Mouse (Mus musculus) ovary, adult 10 weeks (tissue): ENCODE data around the gene Glrb. TPM values are rescaled to one million over a fixed set of nuclear protein-coding genes. Genes with fewer than 3 reads are reported as not detected.

ENCODE experiments used
- polyA plus RNA-seq: library from polyadenylated mRNA; stranded (reverse); fragments of 350-450 nt; fragmentation: Illumina TruSeq; extraction: RNeasy Lipid Tissue Mini Kit (QIAGEN cat#74804); gene quantifications from one replicate; pipeline ENCODE4 v1.2.3, GENCODE M21; 2014

Glrb gene
- polyA plus RNA-seq, result 10.4 TPM

DNA sequence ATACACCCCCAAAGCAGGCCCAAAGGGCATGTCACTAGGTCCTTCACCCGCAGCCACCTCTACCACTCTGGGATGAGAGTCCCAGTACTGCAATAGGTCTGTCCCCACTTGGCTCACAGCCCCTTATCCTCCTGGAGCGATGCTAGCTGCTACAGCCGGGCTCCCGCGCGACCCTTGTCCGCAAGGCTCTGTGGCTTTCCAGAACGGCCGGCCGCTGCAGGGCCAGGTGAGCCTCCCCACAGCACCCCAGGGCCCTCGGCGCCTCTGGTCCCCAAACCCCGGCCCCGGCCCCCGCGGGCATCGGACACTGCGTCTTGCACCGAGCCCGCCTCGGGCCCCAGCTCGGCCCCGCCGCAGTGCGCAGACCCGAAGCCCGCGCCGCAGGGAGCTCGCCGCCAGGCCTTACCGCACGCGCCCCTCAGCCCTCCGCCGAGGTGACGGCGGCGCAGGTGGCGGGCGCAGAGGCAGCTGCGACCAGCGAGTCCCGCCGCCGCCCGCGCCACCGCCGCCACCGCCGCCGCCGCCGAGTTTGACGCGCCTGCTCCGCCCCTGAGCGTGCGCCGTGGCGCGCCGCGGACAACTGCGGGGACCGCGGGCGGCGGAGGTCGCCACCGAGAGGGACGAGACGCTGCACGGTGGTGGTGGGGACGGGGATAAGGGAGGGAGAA lies at the start of gene Glrb:
Gene Glrb, minus strand, starts transcription at position 550 of the 668 bp plus-strand sequence.

GRCm38 (mm10) chr3:80802596-80803081 lies 110.8 kb downstream of the Glrb start, which contains the start of gene Gria2:
Gene Gria2 (minus strand): TSS chr3:80802835.

Other genes starting within 250 kb of the Glrb start
- 0.26 TPM for gene Gria2, start 110.8 kb downstream of the Glrb start, polyA plus RNA-seq
- 67.8 TPM for gene Pdgfc, start 122.8 kb upstream of the Glrb start, polyA plus RNA-seq